Mouse (Mus musculus) CH12.LX (cell line): ENCODE data around the gene Map4k5. TPM values are rescaled to one million over a fixed set of nuclear protein-coding genes. Genes with fewer than 3 reads are reported as not detected.

ENCODE experiments used
- DNase-seq: peaks from one replicate; pipeline ENCODE4 v3.0.0-alpha.2; 2013; ENCODE audit errors: extremely low read depth
- H3K27ac ChIP-seq: 2 replicates; pipeline ENCODE4 v1.5.1; 2012; ENCODE audit warnings: low read depth, mild to moderate bottlenecking, control low read depth, moderate library complexity; ENCODE audit not compliant: insufficient read depth
- H3K27me3 ChIP-seq: replicated peaks from 2 replicates; pipeline ENCODE3; 2012; ENCODE audit warnings: inconsistent platforms
- H3K36me3 ChIP-seq, 2 experiments: replicated peaks in 1 of 2; 2 replicates each; pipeline versions ENCODE3 to v1.6.1; 2012; ENCODE audit warnings: inconsistent platforms in 1 of 2, low read length in 1 of 2, mild to moderate bottlenecking in 1 of 2, mixed read lengths in 1 of 2, moderate library complexity in 1 of 2; ENCODE audit not compliant: control insufficient read depth in 1 of 2, insufficient read depth in 1 of 2
- H3K4me1 ChIP-seq, 2 experiments: 2 replicates each; pipeline ENCODE4 v1.6.1; 2012; ENCODE audit warnings: inconsistent platforms in 1 of 2, moderate library complexity in 1 of 2; ENCODE audit not compliant: insufficient read depth in 2 of 2, control insufficient read depth in 1 of 2
- H3K4me2 ChIP-seq: 2 replicates; pipeline ENCODE4 v1.6.1; 2012; ENCODE audit warnings: low read depth, mild to moderate bottlenecking, control low read depth; ENCODE audit not compliant: poor library complexity, insufficient read depth, severe bottlenecking
- H3K4me3 ChIP-seq, 3 experiments: fragments of 150-350 bp in 1 of 3; sonication (generic) in 1 of 3; replicated peaks in 1 of 3; 2 replicates each; pipeline versions ENCODE3 to v1.5.1; 2011 to 2012; ENCODE audit warnings: low read depth in 2 of 3, low read length in 2 of 3, mild to moderate bottlenecking in 2 of 3, moderate library complexity in 2 of 3, control low read depth in 1 of 3, improper control_type of control experiment in 1 of 3, inconsistent platforms in 1 of 3, mixed read lengths in 1 of 3; ENCODE audit not compliant: poor library complexity in 1 of 3
- H3K79me2 ChIP-seq: replicated peaks from 2 replicates; pipeline ENCODE4 v1.6.1; 2012; ENCODE audit warnings: mild to moderate bottlenecking, moderate library complexity; ENCODE audit not compliant: control insufficient read depth, poor library complexity, insufficient read depth, severe bottlenecking; ENCODE audit errors: extremely low read depth
- H3K9ac ChIP-seq: 2 replicates; pipeline ENCODE4 v1.6.1; 2012; ENCODE audit warnings: low read depth, mild to moderate bottlenecking, control low read depth, moderate library complexity; ENCODE audit not compliant: insufficient read depth
- H3K9me3 ChIP-seq: replicated peaks from 2 replicates; pipeline ENCODE3; 2012; ENCODE audit warnings: low read length, inconsistent platforms, mixed read lengths
- CHD1 ChIP-seq: IDR thresholded peaks from 2 replicates; pipeline ENCODE4 v1.6.1; 2012; ENCODE audit warnings: low read depth, low read length, improper control_type of control experiment, inconsistent platforms
- CTCF ChIP-seq, 2 experiments: IDR thresholded peaks in 1 of 2; conservative IDR thresholded peaks in 1 of 2; 2 replicates each; pipeline ENCODE4 v1.5.1; 2011 to 2012; ENCODE audit warnings: low read depth in 2 of 2, low read length in 2 of 2, improper control_type of control experiment in 1 of 2, inconsistent platforms in 1 of 2, mild to moderate bottlenecking in 1 of 2, moderate library complexity in 1 of 2
- ELF1 ChIP-seq: IDR thresholded peaks from 2 replicates; pipeline ENCODE4 v1.6.1; 2014; ENCODE audit warnings: low read depth, mild to moderate bottlenecking, inconsistent platforms, low read length, improper control_type of control experiment
- EP300 ChIP-seq: IDR thresholded peaks from 2 replicates; pipeline ENCODE4 v1.6.1; 2011; ENCODE audit warnings: low read length, improper control_type of control experiment
- ETS1 ChIP-seq: conservative IDR thresholded peaks from 2 replicates; pipeline ENCODE4 v1.6.1; 2012; ENCODE audit warnings: low read depth, mild to moderate bottlenecking, inconsistent platforms, low read length, improper control_type of control experiment, moderate library complexity
- HCFC1 ChIP-seq: IDR thresholded peaks from 2 replicates; pipeline ENCODE4 v1.6.1; 2012; ENCODE audit warnings: low read depth, mild to moderate bottlenecking, inconsistent platforms, low read length, improper control_type of control experiment
- IRF4 ChIP-seq: IDR thresholded peaks from 2 replicates; pipeline ENCODE4 v1.6.1; 2014; ENCODE audit warnings: low read depth, mild to moderate bottlenecking, inconsistent platforms, low read length, improper control_type of control experiment
- JUN ChIP-seq: IDR thresholded peaks from 2 replicates; pipeline ENCODE4 v1.6.1; 2011; ENCODE audit warnings: low read depth, mild to moderate bottlenecking, low read length, improper control_type of control experiment, moderate library complexity; ENCODE audit not compliant: insufficient read depth
- MAFK ChIP-seq: IDR thresholded peaks from 2 replicates; pipeline ENCODE4 v1.6.1; 2011; ENCODE audit warnings: low read length, improper control_type of control experiment; ENCODE audit not compliant: insufficient replicate concordance
- MAZ ChIP-seq: IDR thresholded peaks from 2 replicates; pipeline ENCODE4 v1.6.1; 2012; ENCODE audit warnings: low read depth, mild to moderate bottlenecking, inconsistent platforms, low read length, improper control_type of control experiment, moderate library complexity
- MEF2A ChIP-seq: IDR thresholded peaks from 2 replicates; pipeline ENCODE4 v1.6.1; 2014; ENCODE audit warnings: low read depth, mild to moderate bottlenecking, inconsistent platforms, low read length, improper control_type of control experiment, borderline replicate concordance
- MXI1 ChIP-seq: IDR thresholded peaks from 2 replicates; pipeline ENCODE4 v1.6.1; 2011; ENCODE audit warnings: mild to moderate bottlenecking, low read depth, low read length, improper control_type of control experiment
- NELFE ChIP-seq: IDR thresholded peaks from 2 replicates; pipeline ENCODE4 v1.6.1; 2011; ENCODE audit warnings: low read depth, low read length, improper control_type of control experiment
- NRF1 ChIP-seq: IDR thresholded peaks from 2 replicates; pipeline ENCODE4 v1.6.1; 2014; ENCODE audit warnings: low read depth, mild to moderate bottlenecking, inconsistent platforms, low read length, improper control_type of control experiment, moderate library complexity
- POLR2AphosphoS2 ChIP-seq: IDR thresholded peaks from 2 replicates; pipeline ENCODE4 v1.6.1; 2011; ENCODE audit warnings: low read depth, low read length, improper control_type of control experiment
- RAD21 ChIP-seq: IDR thresholded peaks from 2 replicates; pipeline ENCODE4 v1.6.1; 2011; ENCODE audit warnings: low read depth, mild to moderate bottlenecking, low read length, improper control_type of control experiment, moderate library complexity
- RCOR1 ChIP-seq: conservative IDR thresholded peaks from 2 replicates; pipeline ENCODE4 v1.6.1; 2012; ENCODE audit warnings: low read depth, mild to moderate bottlenecking, inconsistent platforms, low read length, improper control_type of control experiment
- ZKSCAN1 ChIP-seq: IDR thresholded peaks from 2 replicates; pipeline ENCODE4 v1.6.1; 2012; ENCODE audit warnings: low read depth, inconsistent platforms, low read length, improper control_type of control experiment, borderline replicate concordance
- ZMIZ1 ChIP-seq: IDR thresholded peaks from 2 replicates; pipeline ENCODE4 v1.6.1; 2012; ENCODE audit warnings: low read depth, mild to moderate bottlenecking, inconsistent platforms, low read length, improper control_type of control experiment
- dilution Hi-C: fragments of 300-500 bp; cut with MboI; formaldehyde crosslinking; loops from 2 replicates; pipeline ENCODE4 v1.14.3; 2020; ENCODE audit warnings: low sequenced_read_pairs; ENCODE audit not compliant: extremely low pct_unique_long_range_greater_than_20kb, extremely low pct_ligation_motif_present
- in situ Hi-C: fragments of 300-500 bp; cut with MboI; formaldehyde crosslinking; loops from 3 replicates; pipeline ENCODE4 v1.14.3; 2019; ENCODE audit warnings: low sequenced_read_pairs, low pct_ligation_motif_present, low pct_unique_long_range_greater_than_20kb, mixed read lengths
- polyA plus RNA-seq: library from polyadenylated mRNA; unstranded; fragments of >175 nt; gene quantifications from 2 replicates; pipeline ENCODE4 v1.2.1, GENCODE M21; 2012; ENCODE audit warnings: low read depth; ENCODE audit not compliant: insufficient read length
- total RNA-seq, 2 experiments: library from RNA; depleted of rRNA; stranded (reverse); fragments of 300-350 nt in 1 of 2; fragments of >200 nt in 1 of 2; gene quantifications; 2 replicates each; pipeline ENCODE4 v1.2.3; 2012 to 2014

Map4k5 gene
- total and polyA plus RNA-seq, 3 experiments, result 7.8 to 13.5 (median 12.5) TPM

DNA sequence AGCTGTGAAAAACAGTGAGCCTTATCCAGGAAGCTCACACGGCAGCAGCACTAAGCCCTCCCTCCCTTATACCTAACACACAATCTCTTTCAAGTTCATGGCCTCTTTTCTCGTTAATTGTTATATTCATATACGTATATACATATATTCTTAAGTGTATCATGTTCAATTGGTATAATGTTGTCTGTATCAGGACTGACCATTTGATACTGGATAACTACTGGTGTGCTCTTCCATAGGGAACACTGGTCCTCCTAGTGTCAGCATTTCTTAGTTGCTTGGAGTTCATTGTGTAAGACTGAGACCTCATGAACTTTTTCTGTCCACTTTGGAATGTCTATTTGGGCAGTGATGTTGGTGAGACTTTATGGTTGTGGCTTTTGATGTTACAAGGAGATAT, 30.1 kb upstream of the Map4k5 start:
- Histone ChIP-seq H3K27ac (no peak overlapping the region), H3K79me2 (no peaks in the 10 kb centered on the region), H3K4me2 (no peak overlapping the region), H3K27me3 (no peaks in the 10 kb centered on the region), H3K9ac (no peak overlapping the region), H3K9me3 (no peaks in the 10 kb centered on the region), H3K36me3 (peaks cover 0 to 4% of the 10 kb centered on the region in 2 experiments), H3K4me1 (no peaks in the 10 kb centered on the region; a peak in 1 of 4 replicates), H3K4me3 (no peak overlapping the region)
- no peak for TF ChIP-seq MEF2A
- TF ChIP-seq POLR2AphosphoS2, result no peak
- no peak for TF ChIP-seq HCFC1
- TF ChIP-seq NRF1, result no peak
- TF ChIP-seq MAZ, result no peak
- no peak for TF ChIP-seq EP300
- dilution Hi-C loops (no loop called here), in situ Hi-C loops (no loop called here)
- DNase-seq, result no peak

GRCm38 (mm10) chr12:69922099-69922498, 29.1 kb upstream of the Map4k5 start:
- H3K36me3 ChIP-seq, result peaks cover 0 to 4% of the 10 kb centered on the region in 2 experiments
- H3K9ac ChIP-seq, result no peak overlapping the region
- no peak overlapping the region for H3K4me3 ChIP-seq
- no peak for TF ChIP-seq HCFC1
- TF ChIP-seq MEF2A, result no peak
- no peak for TF ChIP-seq NELFE
- no peak for TF ChIP-seq POLR2AphosphoS2
- no peak for TF ChIP-seq CHD1
- TF ChIP-seq JUN, result no peak
- no peak for TF ChIP-seq ZMIZ1
- no peak for TF ChIP-seq ZKSCAN1
- no peak for TF ChIP-seq CTCF (conservative IDR thresholded peaks at IDR 0.05 in 1 of 2, IDR thresholded peaks at IDR 0.05 in 1 of 2; ENCODE audit: low read depth in 2 of 2, low read length in 2 of 2)
- TF ChIP-seq RAD21, result no peak
- TF ChIP-seq EP300, result no peak
- no peak for TF ChIP-seq RCOR1
- no peak for TF ChIP-seq ELF1
- TF ChIP-seq IRF4, result no peak
- TF ChIP-seq ETS1, result no peak
- TF ChIP-seq MAFK, result no peak
- TF ChIP-seq MXI1, result no peak
- TF ChIP-seq, all 38 proteins: peak for 0
- no peak overlapping the region for H3K27ac ChIP-seq
- H3K9me3 ChIP-seq, result no peaks in the 10 kb centered on the region
- no peak overlapping the region for H3K4me2 ChIP-seq
- in situ Hi-C loops, result no loop called here
- DNase-seq, result no peak
- no peaks in the 10 kb centered on the region; a peak in 1 of 4 replicates for H3K4me1 ChIP-seq
- H3K79me2 ChIP-seq, result no peaks in the 10 kb centered on the region
- H3K27me3 ChIP-seq, result no peaks in the 10 kb centered on the region
- dilution Hi-C loops, result no loop called here
